Mouse (Mus musculus): Measurements from ENCODE around the gene Sncg. TPM values are rescaled to one million over a fixed set of nuclear protein-coding genes. Genes with fewer than 3 reads are reported as not detected.

The Sncg gene
- total and polyA plus RNA-seq, 3 experiments, result 0.21 to 0.50 (median 0.27) TPM

GRCm38 (mm10) chr14:34400021-34400420 lies 25.4 kb upstream of the Sncg start:
- Histone ChIP-seq H3K9me3 (replicated peaks; ENCODE audit: low read length) (no peaks in the 10 kb centered on the region), H3K27me3 (replicated peaks) (no peaks in the 10 kb centered on the region), H3K79me2 (replicated peaks; ENCODE audit: control insufficient read depth, extremely low read depth, insufficient read depth, poor library complexity, severe bottlenecking) (no peaks in the 10 kb centered on the region), H3K4me2 (ENCODE audit: insufficient read depth, low read depth, poor library complexity, severe bottlenecking) (no peak overlapping the region), H3K27ac (ENCODE audit: insufficient read depth, low read depth) (no peak overlapping the region), H3K36me3 (replicated peaks in 1 of 2; ENCODE audit: control insufficient read depth in 1 of 2, insufficient read depth in 1 of 2, low read length in 1 of 2) (peaks cover 0 to 23% of the 10 kb centered on the region in 2 experiments), H3K4me3 (replicated peaks in 1 of 3; ENCODE audit: low read depth in 2 of 3, low read length in 2 of 3, poor library complexity in 1 of 3) (no peak overlapping the region), H3K4me1 (ENCODE audit: control insufficient read depth in 1 of 2, insufficient read depth in 2 of 2) (peaks cover 5 to 13% of the 10 kb centered on the region in 2 experiments; a peak in 3 of 4 replicates), H3K9ac (ENCODE audit: insufficient read depth, low read depth) (no peak overlapping the region)
- dilution Hi-C loops (cut with MboI; ENCODE audit: extremely low pct_ligation_motif_present, extremely low pct_unique_long_range_greater_than_20kb, low sequenced_read_pairs) (no loop called here), in situ Hi-C loops (cut with MboI; ENCODE audit: low pct_ligation_motif_present, low pct_unique_long_range_greater_than_20kb, low sequenced_read_pairs) (no loop called here)
- no peak for TF ChIP-seq TCF12 (IDR thresholded peaks at IDR 0.05; ENCODE audit: low read depth, low read length)
- no peak for TF ChIP-seq KAT2A (IDR thresholded peaks at IDR 0.05; ENCODE audit: insufficient replicate concordance, low read length)
- no peak for DNase-seq (ENCODE audit: extremely low read depth)

DNA sequence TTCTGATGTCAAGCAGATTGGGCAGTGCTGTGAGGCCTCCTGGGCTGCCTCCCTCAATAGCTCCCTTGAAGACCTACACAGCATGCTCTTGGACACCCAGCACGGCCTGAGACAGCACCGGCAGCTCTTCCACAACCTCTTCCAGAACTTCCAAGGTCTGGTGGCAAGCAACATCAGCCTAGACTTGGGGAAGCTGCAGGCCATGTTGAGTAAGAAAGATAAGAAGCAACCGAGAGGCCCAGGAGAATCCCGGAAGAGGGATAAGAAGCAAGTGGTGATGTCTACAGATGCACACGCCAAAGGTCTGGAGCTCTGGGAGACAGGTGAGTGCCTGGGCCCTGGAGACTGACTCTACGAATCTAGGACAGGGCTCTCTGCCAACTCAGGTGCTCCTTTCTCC lies 24.7 kb upstream of the Sncg start:
- no peak for DNase-seq (ENCODE audit: extremely low read depth)
- no peak overlapping the region for H3K4me2 ChIP-seq (ENCODE audit: insufficient read depth, low read depth, poor library complexity, severe bottlenecking)
- no peak overlapping the region for H3K27ac ChIP-seq (ENCODE audit: insufficient read depth, low read depth)
- dilution Hi-C loops (cut with MboI; ENCODE audit: extremely low pct_ligation_motif_present, extremely low pct_unique_long_range_greater_than_20kb, low sequenced_read_pairs) (no loop called here), in situ Hi-C loops (cut with MboI; ENCODE audit: low pct_ligation_motif_present, low pct_unique_long_range_greater_than_20kb, low sequenced_read_pairs) (no loop called here)
- peaks cover 4 to 10% of the 10 kb centered on the region in 2 experiments; a peak in 3 of 4 replicates for H3K4me1 ChIP-seq (ENCODE audit: control insufficient read depth in 1 of 2, insufficient read depth in 2 of 2)
- H3K27me3 ChIP-seq (replicated peaks), result no peaks in the 10 kb centered on the region
- H3K9me3 ChIP-seq (replicated peaks; ENCODE audit: low read length), result no peaks in the 10 kb centered on the region
- peaks cover 0 to 16% of the 10 kb centered on the region in 2 experiments for H3K36me3 ChIP-seq (replicated peaks in 1 of 2; ENCODE audit: control insufficient read depth in 1 of 2, insufficient read depth in 1 of 2, low read length in 1 of 2)
- TF ChIP-seq UBTF (IDR thresholded peaks at IDR 0.05; ENCODE audit: low read depth, low read length) (no peak), USF1 (IDR thresholded peaks at IDR 0.05; ENCODE audit: low read depth, low read length) (no peak), PAX5 (IDR thresholded peaks at IDR 0.05; ENCODE audit: low read length) (no peak), IRF4 (IDR thresholded peaks at IDR 0.05; ENCODE audit: low read depth, low read length) (no peak), EP300 (IDR thresholded peaks at IDR 0.05; ENCODE audit: low read length) (no peak), GABPA (IDR thresholded peaks at IDR 0.05; ENCODE audit: insufficient replicate concordance, low read depth, low read length) (no peak), ZC3H11A (IDR thresholded peaks at IDR 0.05; ENCODE audit: low read depth, low read length) (no peak), BHLHE40 (IDR thresholded peaks at IDR 0.05; ENCODE audit: low read depth, low read length) (no peak), CHD1 (IDR thresholded peaks at IDR 0.05; ENCODE audit: low read depth, low read length) (no peak), MAFK (IDR thresholded peaks at IDR 0.05; ENCODE audit: insufficient replicate concordance, low read length) (no peak), ZMIZ1 (IDR thresholded peaks at IDR 0.05; ENCODE audit: low read depth, low read length) (no peak), POLR2AphosphoS2 (IDR thresholded peaks at IDR 0.05; ENCODE audit: low read depth, low read length) (no peak), TCF12 (IDR thresholded peaks at IDR 0.05; ENCODE audit: low read depth, low read length) (no peak), NRF1 (IDR thresholded peaks at IDR 0.05; ENCODE audit: low read depth, low read length) (no peak), CTCF (conservative IDR thresholded peaks at IDR 0.05 in 1 of 2, IDR thresholded peaks at IDR 0.05 in 1 of 2; ENCODE audit: low read depth in 2 of 2, low read length in 2 of 2) (no peak), MAX (IDR thresholded peaks at IDR 0.05; ENCODE audit: low read length) (no peak)
- no peaks in the 10 kb centered on the region for H3K79me2 ChIP-seq (replicated peaks; ENCODE audit: control insufficient read depth, extremely low read depth, insufficient read depth, poor library complexity, severe bottlenecking)
- H3K9ac ChIP-seq (ENCODE audit: insufficient read depth, low read depth), result no peak overlapping the region
- no peak overlapping the region for H3K4me3 ChIP-seq (replicated peaks in 1 of 3; ENCODE audit: low read depth in 2 of 3, low read length in 2 of 3, poor library complexity in 1 of 3)
